Mouse (Mus musculus) heart, adult 2 months (tissue): ENCODE results near the gene Hsdl1. TPM values are rescaled to one million over a fixed set of nuclear protein-coding genes. Genes with fewer than 3 reads are reported as not detected.

Experiments
- DNase-seq, 2 experiments: peaks; one replicate each; pipeline ENCODE4 v3.0.0; 2021
- H3K27ac ChIP-seq: fragments of 200-600 bp; 2 replicates; pipeline ENCODE4 v1.8.1; 2022
- H3K27me3 ChIP-seq: fragments of 200-500 bp; 2 replicates; pipeline ENCODE4 v1.6.1; 2012; ENCODE audit warnings: mild to moderate bottlenecking, low read length, inconsistent platforms, mixed read lengths; ENCODE audit not compliant: control insufficient read depth, insufficient read depth
- H3K36me3 ChIP-seq: fragments of 200-500 bp; 2 replicates; pipeline ENCODE4 v1.6.1; 2012; ENCODE audit warnings: low read length, inconsistent platforms; ENCODE audit not compliant: control insufficient read depth, insufficient read depth
- H3K4me1 ChIP-seq: fragments of 200-500 bp; 2 replicates; pipeline ENCODE4 v1.6.1; 2011; ENCODE audit warnings: low read length; ENCODE audit not compliant: control insufficient read depth, insufficient read depth
- H3K4me3 ChIP-seq: fragments of 200-600 bp; 2 replicates; pipeline ENCODE4 v1.8.1; 2022
- H3K79me2 ChIP-seq: fragments of 200-500 bp; replicated peaks from 2 replicates; pipeline ENCODE4 v1.6.1; 2012; ENCODE audit warnings: mild to moderate bottlenecking, inconsistent platforms, low read length, moderate library complexity, mixed read lengths; ENCODE audit not compliant: control insufficient read depth, insufficient read depth
- H3K9ac ChIP-seq: fragments of 200-500 bp; 2 replicates; pipeline ENCODE4 v1.6.1; 2012; ENCODE audit warnings: low read depth, mild to moderate bottlenecking, control low read depth, inconsistent platforms, low read length, mixed read lengths
- CTCF ChIP-seq: fragments of 200-600 bp; IDR thresholded peaks from 2 replicates; pipeline ENCODE4 v1.8.1; 2022; ENCODE audit warnings: antibody characterized with exemption, mild to moderate bottlenecking, moderate library complexity
- EP300 ChIP-seq: fragments of 200-500 bp; IDR thresholded peaks from 2 replicates; pipeline ENCODE4 v1.6.1; 2011; ENCODE audit warnings: low read depth, low read length, control low read depth; ENCODE audit not compliant: insufficient read depth
- POLR2A ChIP-seq: fragments of 200-500 bp; IDR thresholded peaks from 2 replicates; pipeline ENCODE4 v1.6.1; 2011; ENCODE audit warnings: mild to moderate bottlenecking, low read depth, low read length, control low read depth; ENCODE audit not compliant: insufficient read depth
- WGBS: fragments of 180-500 bp; shearing (Covaris S2); methylation state at CpG from one replicate; pipeline ENCODE4 v1.1.7; 2018; 5-methylcytosine and 5-hydroxymethylcytosine counted together
- intact Hi-C: fragments of 180-260 bp; cut with DNase I; formaldehyde crosslinking; loops from one replicate; pipeline ENCODE4 v1.15.1; 2025
- polyA plus RNA-seq: library from polyadenylated mRNA; depleted of rRNA; stranded (reverse); fragments of >200 nt; gene quantifications from 2 replicates; pipeline ENCODE4 v1.2.3, GENCODE M21; 2012; rRNA removed
- total RNA-seq, 2 experiments: library from RNA; stranded (reverse); gene quantifications; 2 replicates each; pipeline ENCODE4 v1.2.3; 2021

Gene Hsdl1
- total and polyA plus RNA-seq, 3 experiments, result 11.9 to 20.4 (median 17.6) TPM

DNA sequence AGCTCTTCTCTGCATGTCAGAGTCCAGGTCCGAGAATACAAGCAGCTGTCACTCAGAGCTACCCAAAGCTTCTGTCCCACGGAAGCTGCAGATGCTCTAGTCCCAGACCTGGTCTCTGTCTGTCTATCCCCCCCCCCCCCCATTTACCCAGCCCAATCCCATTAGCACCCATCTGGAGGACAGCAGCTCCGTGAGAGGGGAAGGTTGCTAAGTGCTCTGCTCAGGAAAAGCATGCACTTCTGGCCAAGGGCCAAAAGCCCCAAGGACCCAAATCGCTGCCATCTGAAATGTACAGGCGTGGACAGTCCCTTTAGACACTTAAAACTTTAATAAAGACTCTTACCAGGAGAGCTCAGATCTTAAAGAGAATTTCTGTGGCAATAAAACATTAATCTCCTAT, 58.3 kb downstream of the Hsdl1 start:
- Histone ChIP-seq H3K9ac (no peak overlapping the region), H3K27me3 (no peaks in the 10 kb centered on the region), H3K36me3 (no peaks in the 10 kb centered on the region), H3K4me3 (no peak overlapping the region), H3K4me1 (no peaks in the 10 kb centered on the region), H3K27ac (no peak overlapping the region), H3K79me2 (no peaks in the 10 kb centered on the region)
- intact Hi-C loops, result no loop called here
- TF ChIP-seq CTCF, result no peak
- no peak for TF ChIP-seq EP300
- TF ChIP-seq POLR2A, result no peak
- 66% methylated on average over 5 of the region's 5 CpGs for WGBS
- DNase-seq, result no peak

DNA sequence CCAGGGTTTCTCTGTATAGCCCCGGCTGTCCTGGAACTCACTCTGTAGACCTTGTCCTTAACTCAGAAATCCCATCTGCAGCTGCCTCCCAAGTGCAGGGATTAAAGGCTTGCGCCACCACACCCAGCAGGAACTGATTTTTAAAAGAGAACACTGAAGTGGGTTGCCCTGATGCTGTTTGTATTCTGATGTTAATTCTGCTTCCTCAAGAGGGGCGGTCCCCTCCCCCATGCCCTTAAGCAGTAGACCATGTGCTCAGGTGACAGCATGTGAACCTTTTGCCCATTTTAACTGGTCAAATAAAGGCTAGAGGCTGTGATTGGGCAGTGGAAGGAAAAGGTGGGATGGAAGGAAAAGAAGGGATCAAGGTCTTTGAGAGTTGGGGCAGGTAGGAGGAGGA, 59.2 kb downstream of the Hsdl1 start:
- H3K27ac ChIP-seq, result no peak overlapping the region
- H3K4me3 ChIP-seq, result no peak overlapping the region
- 85% methylated on average over 3 of the region's 3 CpGs for WGBS
- no peaks in the 10 kb centered on the region for H3K36me3 ChIP-seq
- intact Hi-C loops, result no loop called here
- no peaks in the 10 kb centered on the region for H3K79me2 ChIP-seq
- H3K9ac ChIP-seq, result no peak overlapping the region
- DNase-seq, result no peak
- TF ChIP-seq POLR2A, result no peak
- no peak for TF ChIP-seq CTCF
- no peak for TF ChIP-seq EP300
- H3K27me3 ChIP-seq, result no peaks in the 10 kb centered on the region
- no peaks in the 10 kb centered on the region for H3K4me1 ChIP-seq

DNA sequence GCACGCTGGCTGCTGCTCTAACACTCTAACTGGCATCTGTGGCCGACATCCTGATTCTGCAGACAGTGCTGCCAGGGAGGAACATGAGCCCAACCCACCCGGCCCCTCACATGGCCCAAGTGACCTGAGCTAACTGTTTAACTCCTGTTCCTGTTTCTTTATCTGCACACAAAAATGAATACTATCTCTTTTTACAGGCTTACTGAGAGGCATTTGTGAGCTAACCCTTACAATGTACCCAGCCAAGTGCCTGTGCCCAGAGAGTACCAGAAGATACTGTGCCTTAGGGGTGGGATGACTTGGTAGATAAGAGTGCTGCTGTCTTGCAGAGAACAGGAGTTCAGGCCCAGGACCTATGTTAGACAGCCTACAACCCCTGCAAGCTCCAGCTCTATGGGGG, 60.0 kb downstream of the Hsdl1 start:
- intact Hi-C loops, result no loop called here
- no peak overlapping the region for H3K27ac ChIP-seq
- no peaks in the 10 kb centered on the region for H3K27me3 ChIP-seq
- TF ChIP-seq EP300 (no peak), POLR2A (no peak), CTCF (no peak)
- no peak for DNase-seq
- H3K36me3 ChIP-seq, result no peaks in the 10 kb centered on the region
- H3K79me2 ChIP-seq, result no peaks in the 10 kb centered on the region
- no peak overlapping the region for H3K9ac ChIP-seq
- H3K4me1 ChIP-seq, result no peaks in the 10 kb centered on the region
- whole genome bisulfite sequencing, result 85% methylated on average over 3 of the region's 3 CpGs
- no peak overlapping the region for H3K4me3 ChIP-seq

DNA sequence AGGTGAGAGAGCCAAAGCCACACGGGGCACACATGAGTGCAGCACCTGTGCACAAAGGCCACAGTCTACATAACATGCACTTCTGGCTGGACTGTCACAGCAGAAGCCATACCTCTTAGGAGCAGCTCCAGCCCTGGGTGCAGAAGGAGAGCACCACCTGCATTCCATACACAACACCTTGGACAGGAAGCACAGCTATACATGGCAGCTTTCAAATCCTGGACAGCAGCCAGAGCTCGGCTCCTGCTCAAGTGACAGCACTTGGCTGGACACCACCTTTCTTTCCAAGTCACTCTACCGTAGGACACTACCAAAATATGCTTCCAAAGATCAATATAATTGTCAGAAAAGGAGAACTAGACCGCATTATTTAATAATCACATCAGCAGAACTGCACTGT, 61.6 kb downstream of the Hsdl1 start:
- no peaks in the 10 kb centered on the region for H3K36me3 ChIP-seq
- no peak for DNase-seq
- H3K4me1 ChIP-seq, result no peaks in the 10 kb centered on the region
- no peak for TF ChIP-seq POLR2A
- TF ChIP-seq EP300, result no peak
- TF ChIP-seq CTCF, result no peak
- H3K79me2 ChIP-seq, result no peaks in the 10 kb centered on the region
- no peak overlapping the region for H3K4me3 ChIP-seq
- no peak overlapping the region for H3K27ac ChIP-seq
- WGBS, result 62% methylated on average over 4 of the region's 4 CpGs
- H3K9ac ChIP-seq, result no peak overlapping the region
- no peaks in the 10 kb centered on the region for H3K27me3 ChIP-seq
- intact Hi-C loops, result no loop called here

Other genes with a start within 250 kb of the Hsdl1 start
- 100 to 1,000 TPM; 148 to 159 TPM for gene Hsbp1, start 230.7 kb downstream of the Hsdl1 start, total RNA-seq
- gene Hsbp1, start 230.7 kb downstream of the Hsdl1 start, polyA plus RNA-seq, result 132 and 216 TPM in 2 replicates
- gene Mlycd, start 180.3 kb downstream of the Hsdl1 start, total RNA-seq, result 100 to 1,000 TPM; 110 to 118 TPM
- gene Mlycd, start 180.3 kb downstream of the Hsdl1 start, polyA plus RNA-seq, result 83.8 and 99.1 TPM in 2 replicates
- gene Osgin1, start 141.1 kb downstream of the Hsdl1 start, total RNA-seq, result 1 to 10 TPM; 3.9 to 5.5 TPM
- gene Osgin1, start 141.1 kb downstream of the Hsdl1 start, polyA plus RNA-seq, result 7.2 and 7.8 TPM in 2 replicates
- gene Necab2, start 128.5 kb downstream of the Hsdl1 start, total RNA-seq, result not detected
- not detected in 2 replicates for gene Necab2, start 128.5 kb downstream of the Hsdl1 start, polyA plus RNA-seq
- gene Slc38a8, start 73.5 kb downstream of the Hsdl1 start, total RNA-seq, result not detected
- gene Slc38a8, start 73.5 kb downstream of the Hsdl1 start, polyA plus RNA-seq, result 0.12 TPM in 1 of 2 replicates, not detected in the other
- 10 to 100 TPM; 32.6 to 35.4 TPM for gene Mbtps1, start 16.4 kb downstream of the Hsdl1 start, total RNA-seq
- 36.6 and 51.2 TPM in 2 replicates for gene Mbtps1, start 16.4 kb downstream of the Hsdl1 start, polyA plus RNA-seq
- not detected for gene Dnaaf1, start 52 bp upstream of the Hsdl1 start, total RNA-seq
- 0.12 and 0.39 TPM in 2 replicates for gene Dnaaf1, start 52 bp upstream of the Hsdl1 start, polyA plus RNA-seq
- gene Taf1c, start 30.0 kb upstream of the Hsdl1 start, total RNA-seq, result 1 to 10 TPM; 3.6 to 3.7 TPM
- 6.5 and 8.7 TPM in 2 replicates for gene Taf1c, start 30.0 kb upstream of the Hsdl1 start, polyA plus RNA-seq
- gene Adad2, start 37.6 kb upstream of the Hsdl1 start, total RNA-seq, result not detected
- gene Adad2, start 37.6 kb upstream of the Hsdl1 start, polyA plus RNA-seq, result not detected in 2 replicates
- under 1 TPM; 0.05 to 0.23 TPM for gene Kcng4, start 60.5 kb upstream of the Hsdl1 start, total RNA-seq
- 0.33 and 0.41 TPM in 2 replicates for gene Kcng4, start 60.5 kb upstream of the Hsdl1 start, polyA plus RNA-seq
- 10 to 100 TPM; 27.9 to 33.2 TPM for gene Wfdc1, start 91.2 kb upstream of the Hsdl1 start, total RNA-seq
- 39.0 and 41.4 TPM in 2 replicates for gene Wfdc1, start 91.2 kb upstream of the Hsdl1 start, polyA plus RNA-seq
- gene Atp2c2, start 124.8 kb upstream of the Hsdl1 start, total RNA-seq, result under 1 TPM in 1 of 2 experiments, not detected in 1; 0.07 TPM
- gene Atp2c2, start 124.8 kb upstream of the Hsdl1 start, polyA plus RNA-seq, result 0.59 TPM in 1 of 2 replicates, not detected in the other
- 10 to 100 TPM; 11.3 TPM for gene Tldc1, start 203.2 kb upstream of the Hsdl1 start, total RNA-seq
- gene Tldc1, start 203.2 kb upstream of the Hsdl1 start, polyA plus RNA-seq, result 14.6 and 15.6 TPM in 2 replicates